Mouse (Mus musculus): ENCODE measurements around the gene Tmem219.

The Tmem219 gene

GRCm38 (mm10) chr7:126861429-126862130 is 61.1 kb downstream of the Tmem219 start, which contains the start of gene Hirip3:
TSS of gene Hirip3 (plus strand) at chr7:126861972.
- peak; percentile 95 for DNase-seq

GRCm38 (mm10) chr7:126860987-126861386 is 61.7 kb downstream of the Tmem219 start:
- no peak for DNase-seq

- peak; percentile 80 for DNase-seq
Measured at GRCm38 (mm10) chr7:126856741-126857420, 65.8 kb downstream of the Tmem219 start.

GRCm38 (mm10) chr7:126855641-126856040 is 67.1 kb downstream of the Tmem219 start:
- DNase-seq: no peak

- DNase-seq: no peak
Measured at GRCm38 (mm10) chr7:126853454-126853853, 69.3 kb downstream of the Tmem219 start.

GRCm38 (mm10) chr7:126851192-126851591 is 71.5 kb downstream of the Tmem219 start:
- no peak for DNase-seq

- no peak for DNase-seq
Measured at GRCm38 (mm10) chr7:126850161-126850560, 72.6 kb downstream of the Tmem219 start.

GRCm38 (mm10) chr7:126848794-126849193 is 73.9 kb downstream of the Tmem219 start:
- DNase-seq: no peak

- no peak for DNase-seq
Measured at GRCm38 (mm10) chr7:126847421-126848398, 75.0 kb downstream of the Tmem219 start.

- DNase-seq: no peak
Measured at GRCm38 (mm10) chr7:126847116-126847420, 75.6 kb downstream of the Tmem219 start, which contains the start of gene Doc2a. TSS of gene Doc2a (plus strand) at chr7:126847416.

GRCm38 (mm10) chr7:126845516-126845915 is 77.2 kb downstream of the Tmem219 start:
- no peak for DNase-seq

GRCm38 (mm10) chr7:126843276-126843675 is 79.4 kb downstream of the Tmem219 start:
- DNase-seq: no peak
